Mouse (Mus musculus) c-Kit-positive CD71-negative TER-119-negative erythroid progenitor cells, embryonic 14.5 days (primary cell): Measurements from ENCODE around the gene Csnk2a2.

ENCODE experiments used
- DNase-seq: peaks from one replicate; pipeline ENCODE4 v3.0.0-alpha.2; 2013; ENCODE audit warnings: low read depth

The Csnk2a2 gene

DNA sequence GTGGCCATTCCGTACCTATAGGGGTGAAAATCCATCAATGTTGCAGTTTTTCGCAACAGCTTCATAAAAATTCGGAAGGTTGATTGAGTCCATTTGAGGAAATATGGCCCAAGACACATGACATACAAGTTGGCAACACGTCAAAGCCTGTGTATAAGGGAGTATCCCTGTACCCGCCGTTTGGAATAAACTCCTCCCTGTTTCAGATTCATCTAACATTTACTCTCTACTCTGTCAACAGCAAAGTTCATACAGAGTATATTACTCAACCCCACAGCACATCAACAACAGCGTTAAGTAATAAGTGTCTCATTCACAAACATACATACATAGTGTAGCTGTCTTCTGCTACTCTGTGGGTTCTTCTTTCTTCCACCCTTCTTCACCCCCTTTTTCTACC is 65.2 kb downstream of the Csnk2a2 start:
- no peak for DNase-seq

DNA sequence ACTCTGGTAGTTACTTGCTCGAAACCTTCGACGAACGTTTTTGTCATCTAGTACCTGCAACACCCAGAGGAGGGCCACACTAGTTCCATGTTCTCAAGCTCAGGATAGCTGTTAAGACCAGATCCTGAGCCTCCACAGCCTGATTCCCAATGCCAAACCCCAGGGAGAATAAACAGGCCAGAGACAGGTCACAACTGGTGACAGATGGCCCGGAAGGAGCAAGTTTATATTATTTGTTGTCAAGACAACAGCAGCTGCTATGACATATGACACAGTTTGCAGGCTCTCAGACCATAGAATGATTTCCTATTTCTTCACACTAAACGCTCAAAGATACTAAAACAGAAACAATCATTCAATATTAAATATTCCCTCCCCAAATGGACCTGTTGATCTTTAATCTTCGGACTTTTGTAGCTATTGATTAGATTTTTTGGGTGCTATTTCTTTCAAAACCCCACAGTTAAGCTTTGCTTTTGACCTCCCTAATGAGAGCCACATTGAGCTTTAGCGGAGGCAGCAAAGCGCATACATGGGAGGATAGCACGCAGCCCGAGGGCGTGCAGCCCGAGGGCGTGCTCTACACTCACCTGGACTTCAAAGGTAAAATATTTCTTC is 67.5 kb downstream of the Csnk2a2 start:
- no peak for DNase-seq

DNA sequence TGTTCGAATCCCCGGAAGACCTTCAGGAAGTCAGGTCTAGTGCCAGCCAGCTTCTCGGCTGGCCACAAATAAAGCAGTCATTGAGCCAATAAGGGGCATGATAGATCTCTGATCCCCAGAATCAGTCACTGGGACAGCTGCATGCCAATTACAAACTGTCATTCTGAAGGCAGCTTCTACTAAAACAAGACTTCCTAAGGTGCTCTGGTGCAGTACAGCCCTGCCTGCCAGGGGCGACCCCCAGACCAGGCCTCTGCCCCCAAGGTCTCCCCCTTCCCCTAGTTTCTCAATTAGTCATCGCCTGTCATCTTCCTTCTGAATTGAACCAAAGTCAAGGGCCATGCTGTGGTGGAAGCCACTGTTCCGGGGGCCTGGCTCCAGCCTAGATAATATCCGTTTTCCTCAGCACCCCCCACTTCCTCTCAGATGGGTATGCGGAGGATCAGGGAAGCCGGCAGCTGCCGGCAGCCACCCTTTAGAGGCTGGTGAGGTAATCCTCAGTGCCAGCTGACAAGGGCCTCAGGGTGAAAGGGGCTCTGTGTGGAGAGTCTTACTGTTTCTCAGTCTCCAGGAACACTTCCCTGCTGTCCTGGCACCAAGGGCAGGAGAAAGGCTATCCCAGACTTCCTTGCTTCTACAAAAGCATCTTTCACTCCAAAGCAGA is 78.4 kb downstream of the Csnk2a2 start:
- no peak for DNase-seq

DNA sequence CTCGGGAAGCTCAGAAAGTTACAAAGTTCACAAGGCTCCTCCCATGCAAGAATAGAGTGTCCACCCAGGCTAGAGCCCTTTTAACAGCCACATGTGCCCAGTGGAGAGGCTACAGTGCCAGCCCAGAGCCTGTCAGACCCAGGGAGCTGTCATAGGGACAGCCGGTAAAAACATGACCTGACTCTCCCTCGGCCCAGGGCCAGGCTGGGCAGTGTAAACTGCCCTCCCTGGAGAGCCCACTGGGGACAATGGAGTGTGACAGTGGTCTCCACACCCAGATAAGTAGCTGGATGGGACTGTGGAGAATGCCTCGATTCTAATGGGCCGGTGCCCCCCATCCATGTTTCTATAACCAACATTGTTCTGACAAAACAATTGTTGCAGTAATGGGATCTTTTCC is 80.3 kb downstream of the Csnk2a2 start:
- no peak for DNase-seq

DNA sequence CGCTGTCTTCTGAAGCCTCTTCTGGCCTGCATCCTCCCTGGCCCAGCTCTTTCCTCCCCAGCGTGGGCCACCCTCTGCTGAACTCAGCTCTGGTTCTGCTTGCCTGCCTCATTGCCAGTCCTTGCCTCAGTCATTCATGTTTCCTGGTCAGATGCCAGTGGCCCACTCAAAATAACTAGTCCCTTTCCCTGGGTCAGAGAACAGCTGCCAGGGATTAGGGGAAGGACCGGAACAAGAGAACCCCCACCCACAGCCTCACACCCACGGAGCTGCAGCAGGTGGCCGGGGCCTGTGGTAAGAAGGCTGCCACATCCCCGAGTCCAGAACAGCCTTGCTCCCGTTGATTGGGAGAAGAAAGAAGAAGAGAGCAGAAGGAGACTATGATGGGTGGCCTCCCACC is 88.7 kb downstream of the Csnk2a2 start:
- DNase-seq, result no peak

DNA sequence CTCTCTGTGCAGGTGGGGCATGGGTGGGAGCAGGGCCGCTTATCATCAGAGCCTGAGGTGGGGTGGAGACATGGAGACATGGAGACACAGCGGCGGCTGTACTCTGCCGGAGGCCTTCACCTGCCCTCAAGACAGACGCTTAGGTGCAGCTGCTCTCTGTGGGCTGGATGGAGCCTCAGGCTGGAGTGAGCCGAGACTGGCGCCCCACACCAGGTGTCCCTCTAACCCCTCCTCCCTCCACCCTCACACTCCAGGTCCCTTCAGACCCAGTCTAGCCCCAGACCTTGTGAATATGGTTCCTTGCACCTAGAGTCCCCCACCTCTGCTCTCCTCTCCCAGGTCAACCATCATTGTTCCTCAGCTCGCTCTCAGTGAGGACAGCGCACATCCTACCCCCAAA is 90.7 kb downstream of the Csnk2a2 start:
- DNase-seq, result no peak

DNA sequence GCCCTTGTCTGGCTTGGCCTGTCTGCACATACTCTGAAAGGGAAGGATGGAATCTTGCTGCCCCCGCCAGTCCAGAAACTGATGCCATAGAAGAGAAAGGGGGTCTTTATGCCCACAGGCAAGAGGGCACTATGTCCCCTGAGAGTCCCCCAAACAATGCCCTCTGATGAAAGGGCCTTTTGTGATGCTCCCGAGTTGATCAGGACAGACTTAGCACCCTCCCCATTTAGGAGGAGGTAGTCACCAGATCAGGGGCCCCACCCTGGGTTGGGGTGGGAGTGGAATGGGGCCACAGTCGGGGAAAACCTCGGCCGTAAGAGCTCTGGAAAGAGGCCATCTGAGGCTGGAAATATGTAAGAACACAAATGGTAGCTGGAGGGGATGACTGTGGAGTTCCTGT is 92.6 kb downstream of the Csnk2a2 start:
- no peak for DNase-seq

DNA sequence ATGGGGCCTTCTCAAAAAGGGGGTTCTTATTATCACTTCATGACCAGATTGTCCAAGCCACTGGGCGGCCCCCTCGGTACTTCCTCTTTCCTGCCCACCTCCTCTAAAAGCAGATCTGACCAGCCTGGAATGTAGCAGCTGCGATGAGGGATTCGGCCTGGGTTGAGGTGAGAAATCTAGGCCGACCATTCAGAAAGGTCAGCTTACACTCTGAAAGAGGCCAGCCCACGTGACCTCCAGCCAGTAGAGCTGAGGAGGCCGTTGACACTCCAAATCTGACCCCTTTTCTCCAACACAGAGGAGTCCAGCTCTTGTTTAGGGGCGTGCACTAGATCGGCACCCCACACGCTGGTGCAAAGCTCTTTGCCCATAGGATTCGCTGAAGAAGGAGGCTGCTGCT is 93.1 kb downstream of the Csnk2a2 start:
- DNase-seq, result no peak
